Mouse (Mus musculus): ENCODE data around the gene Acsl5. TPM values are rescaled to one million over a fixed set of nuclear protein-coding genes. Genes with fewer than 3 reads are reported as not detected.

Acsl5 gene
- polyA plus RNA-seq, 1 experiment from 2014 or later, result 21.8 TPM

GRCm38 (mm10) chr19:55337066-55337465, 85.3 kb downstream of the Acsl5 start:
- H3K4me2 ChIP-seq, result no peak overlapping the region
- H3K27ac ChIP-seq (replicated peaks), result no peak overlapping the region
- no peak overlapping the region for H3K9ac ChIP-seq (replicated peaks)
- no peak overlapping the region for H3K4me3 ChIP-seq (replicated peaks)
- 0 out of 2 replicates have a peak, but pooled peaks cover 3% of the 10 kb centered on the region for H3K4me1 ChIP-seq
- H3K9me3 ChIP-seq (replicated peaks), result no peaks in the 10 kb centered on the region
- no peaks in the 10 kb centered on the region for H3K36me3 ChIP-seq
- H3K27me3 ChIP-seq (replicated peaks), result no peaks in the 10 kb centered on the region
- WGBS, result 76% methylated on average over 9 of the region's 9 CpGs
- no peak for ATAC-seq (ENCODE audit: low FRiP score)

- H3K4me1 ChIP-seq, result 0 out of 2 replicates have a peak, but pooled peaks cover 3% of the 10 kb centered on the region
- H3K4me2 ChIP-seq, result no peak overlapping the region
- H3K4me3 ChIP-seq (replicated peaks), result no peak overlapping the region
- no peak overlapping the region for H3K9ac ChIP-seq (replicated peaks)
- no peaks in the 10 kb centered on the region for H3K27me3 ChIP-seq (replicated peaks)
- H3K27ac ChIP-seq (replicated peaks), result no peak overlapping the region
- H3K9me3 ChIP-seq (replicated peaks), result no peaks in the 10 kb centered on the region
- ATAC-seq (ENCODE audit: low FRiP score), result no peak
- H3K36me3 ChIP-seq, result 0 out of 2 replicates have a peak, but pooled peaks cover 2% of the 10 kb centered on the region
- WGBS, result 92% methylated on average over 10 of the region's 10 CpGs
These were observed 85.9 kb downstream of the Acsl5 start for GRCm38 (mm10) chr19:55337664-55338063.

GRCm38 (mm10) chr19:55340521-55340920, 88.8 kb downstream of the Acsl5 start:
- Histone ChIP-seq H3K4me3 (replicated peaks) (no peak overlapping the region), H3K27ac (replicated peaks) (no peak overlapping the region), H3K4me1 (0 out of 2 replicates have a peak, but pooled peaks cover 3% of the 10 kb centered on the region), H3K36me3 (0 out of 2 replicates have a peak, but pooled peaks cover 2% of the 10 kb centered on the region), H3K27me3 (replicated peaks) (no peaks in the 10 kb centered on the region), H3K9ac (replicated peaks) (no peak overlapping the region), H3K4me2 (no peak overlapping the region), H3K9me3 (replicated peaks) (no peaks in the 10 kb centered on the region)
- no peak for ATAC-seq (ENCODE audit: low FRiP score)
- 80% methylated on average over 6 of the region's 6 CpGs for WGBS

- H3K27ac ChIP-seq (replicated peaks), result no peak overlapping the region
- H3K36me3 ChIP-seq, result 0 out of 2 replicates have a peak, but pooled peaks cover 2% of the 10 kb centered on the region
- 82% methylated on average over 3 of the region's 3 CpGs for WGBS
- no peak overlapping the region for H3K9ac ChIP-seq (replicated peaks)
- H3K9me3 ChIP-seq (replicated peaks), result no peaks in the 10 kb centered on the region
- no peak overlapping the region for H3K4me2 ChIP-seq
- H3K27me3 ChIP-seq (replicated peaks), result no peaks in the 10 kb centered on the region
- 0 out of 2 replicates have a peak, but pooled peaks cover 2% of the 10 kb centered on the region for H3K4me1 ChIP-seq
- no peak overlapping the region for H3K4me3 ChIP-seq (replicated peaks)
- no peak for ATAC-seq (ENCODE audit: low FRiP score)
These were observed 89.6 kb downstream of the Acsl5 start for GRCm38 (mm10) chr19:55341377-55341776.

GRCm38 (mm10) chr19:55342423-55342822, 90.7 kb downstream of the Acsl5 start:
- Histone ChIP-seq H3K9me3 (replicated peaks) (no peaks in the 10 kb centered on the region), H3K9ac (replicated peaks) (no peak overlapping the region), H3K4me1 (no peaks in the 10 kb centered on the region), H3K4me3 (replicated peaks) (no peak overlapping the region), H3K36me3 (0 out of 2 replicates have a peak, but pooled peaks cover 2% of the 10 kb centered on the region), H3K27ac (replicated peaks) (no peak overlapping the region), H3K27me3 (replicated peaks) (no peaks in the 10 kb centered on the region), H3K4me2 (no peak overlapping the region)
- 93% methylated on average over 7 of the region's 7 CpGs for WGBS
- no peak for ATAC-seq (ENCODE audit: low FRiP score)

GRCm38 (mm10) chr19:55343274-55343673, 91.5 kb downstream of the Acsl5 start:
- no peak overlapping the region for H3K27ac ChIP-seq (replicated peaks)
- 0 out of 2 replicates have a peak, but pooled peaks cover 2% of the 10 kb centered on the region for H3K36me3 ChIP-seq
- WGBS, result 93% methylated on average over 9 of the region's 9 CpGs
- no peaks in the 10 kb centered on the region for H3K27me3 ChIP-seq (replicated peaks)
- no peak overlapping the region for H3K4me3 ChIP-seq (replicated peaks)
- H3K9me3 ChIP-seq (replicated peaks), result no peaks in the 10 kb centered on the region
- no peaks in the 10 kb centered on the region for H3K4me1 ChIP-seq
- no peak overlapping the region for H3K9ac ChIP-seq (replicated peaks)
- no peak for ATAC-seq (ENCODE audit: low FRiP score)
- no peak overlapping the region for H3K4me2 ChIP-seq

Other genes with a start within 250 kb of the Acsl5 start
- gene Gpam, start 124.7 kb upstream of the Acsl5 start, polyA plus RNA-seq (2015; fragmentation: Nextera tagmentation; extraction: Ambion mirVana), result 18.1 and 18.9 TPM in 2 replicates
- not detected in 2 replicates for gene Tectb, start 71.2 kb upstream of the Acsl5 start, polyA plus RNA-seq (2015; fragmentation: Nextera tagmentation; extraction: Ambion mirVana)
- gene Gucy2g, start 10.7 kb upstream of the Acsl5 start, polyA plus RNA-seq (2015; fragmentation: Nextera tagmentation; extraction: Ambion mirVana), result 0.06 and 0.12 TPM in 2 replicates
- gene Zdhhc6, start 64.1 kb downstream of the Acsl5 start, polyA plus RNA-seq (2015; fragmentation: Nextera tagmentation; extraction: Ambion mirVana), result 67.0 and 74.6 TPM in 2 replicates
- gene Vti1a, start 64.4 kb downstream of the Acsl5 start, polyA plus RNA-seq (2015; fragmentation: Nextera tagmentation; extraction: Ambion mirVana), result 33.7 and 34.5 TPM in 2 replicates